Mouse (Mus musculus): ENCODE data around the gene Cks1brt. TPM values are rescaled to one million over a fixed set of nuclear protein-coding genes. Genes with fewer than 3 reads are reported as not detected.

Cks1brt gene
- polyA plus RNA-seq (2012; ENCODE audit: low replicate concordance), result not detected in 2 replicates

GRCm38 (mm10) chr8:85151624-85152023 is at the start of gene Cks1brt:
TSS of gene Cks1brt (plus strand) at chr8:85151924.

GRCm38 (mm10) chr8:85122995-85123394 is 28.7 kb upstream of the Cks1brt start, which contains the start of gene Zfp791:
TSS of gene Zfp791 (minus strand) at chr8:85123095.

Other genes starting within 250 kb of the Cks1brt start
- 1,095 and 1,669 TPM in 2 replicates for gene Klf1, start 250.0 kb upstream of the Cks1brt start, polyA plus RNA-seq (2012; ENCODE audit: low replicate concordance)
- 14.5 and 50.4 TPM in 2 replicates for gene Dnase2a, start 243.4 kb upstream of the Cks1brt start, polyA plus RNA-seq (2012; ENCODE audit: low replicate concordance)
- 0.66 and 1.1 TPM in 2 replicates for gene Mast1, start 214.6 kb upstream of the Cks1brt start, polyA plus RNA-seq (2012; ENCODE audit: low replicate concordance)
- not detected in 2 replicates for gene Rtbdn, start 204.9 kb upstream of the Cks1brt start, polyA plus RNA-seq (2012; ENCODE audit: low replicate concordance)
- not detected in 2 replicates for gene Gm49661, start 182.5 kb upstream of the Cks1brt start, polyA plus RNA-seq (2012; ENCODE audit: low replicate concordance)
- 98.3 and 368 TPM in 2 replicates for gene Prdx2, start 182.3 kb upstream of the Cks1brt start, polyA plus RNA-seq (2012; ENCODE audit: low replicate concordance)
- gene Rnaseh2a, start 182.2 kb upstream of the Cks1brt start, polyA plus RNA-seq (2012; ENCODE audit: low replicate concordance), result 523 and 1,249 TPM in 2 replicates
- 244 and 401 TPM in 2 replicates for gene Junb, start 173.2 kb upstream of the Cks1brt start, polyA plus RNA-seq (2012; ENCODE audit: low replicate concordance)
- gene Hook2, start 161.3 kb upstream of the Cks1brt start, polyA plus RNA-seq (2012; ENCODE audit: low replicate concordance), result 8.4 and 10.8 TPM in 2 replicates
- gene Best2, start 137.4 kb upstream of the Cks1brt start, polyA plus RNA-seq (2012; ENCODE audit: low replicate concordance), result 0.15 TPM in 1 of 2 replicates, not detected in the other
- gene Asna1, start 126.6 kb upstream of the Cks1brt start, polyA plus RNA-seq (2012; ENCODE audit: low replicate concordance), result 115 and 306 TPM in 2 replicates
- 189 and 354 TPM in 2 replicates for gene Trir, start 125.1 kb upstream of the Cks1brt start, polyA plus RNA-seq (2012; ENCODE audit: low replicate concordance)
- 9.4 and 25.7 TPM in 2 replicates for gene Tnpo2, start 115.0 kb upstream of the Cks1brt start, polyA plus RNA-seq (2012; ENCODE audit: low replicate concordance)
- 8.5 and 14.5 TPM in 2 replicates for gene Fbxw9, start 91.9 kb upstream of the Cks1brt start, polyA plus RNA-seq (2012; ENCODE audit: low replicate concordance)
- gene Gm5741, start 83.9 kb upstream of the Cks1brt start, polyA plus RNA-seq (2012; ENCODE audit: low replicate concordance), result not detected in 2 replicates
- gene Dhps, start 80.2 kb upstream of the Cks1brt start, polyA plus RNA-seq (2012; ENCODE audit: low replicate concordance), result 54.9 and 75.7 TPM in 2 replicates
- 2.5 and 39.0 TPM in 2 replicates for gene Wdr83os, start 71.2 kb upstream of the Cks1brt start, polyA plus RNA-seq (2012; ENCODE audit: low replicate concordance)
- 6.1 and 19.9 TPM in 2 replicates for gene Wdr83, start 70.6 kb upstream of the Cks1brt start, polyA plus RNA-seq (2012; ENCODE audit: low replicate concordance)
- gene Man2b1, start 68.7 kb upstream of the Cks1brt start, polyA plus RNA-seq (2012; ENCODE audit: low replicate concordance), result 2.8 and 9.6 TPM in 2 replicates
- gene Zfp791, start 28.8 kb upstream of the Cks1brt start, polyA plus RNA-seq (2012; ENCODE audit: low replicate concordance), result 0.08 TPM in 1 of 2 replicates, not detected in the other
- not detected in 2 replicates for gene Olfr371, start 74.1 kb downstream of the Cks1brt start, polyA plus RNA-seq (2012; ENCODE audit: low replicate concordance)
- 1.2 and 8.4 TPM in 2 replicates for gene Orc6, start 147.7 kb downstream of the Cks1brt start, polyA plus RNA-seq (2012; ENCODE audit: low replicate concordance)
- gene Vps35, start 147.9 kb downstream of the Cks1brt start, polyA plus RNA-seq (2012; ENCODE audit: low replicate concordance), result 0.91 and 9.3 TPM in 2 replicates
- gene Mylk3, start 234.4 kb downstream of the Cks1brt start, polyA plus RNA-seq (2012; ENCODE audit: low replicate concordance), result 8.4 and 11.1 TPM in 2 replicates

Data from leukemia stem cell, adult 10-12 weeks (primary cell).